Mouse (Mus musculus): Measurements from ENCODE around the gene Hikeshi. TPM values are rescaled to one million over a fixed set of nuclear protein-coding genes. Genes with fewer than 3 reads are reported as not detected.
A peak's percentile ranks its signal among the peaks of the same experiment; 100 is the strongest.

The Hikeshi gene
- polyA plus RNA-seq, 1 experiment from 2014 or later, result 132 TPM

DNA sequence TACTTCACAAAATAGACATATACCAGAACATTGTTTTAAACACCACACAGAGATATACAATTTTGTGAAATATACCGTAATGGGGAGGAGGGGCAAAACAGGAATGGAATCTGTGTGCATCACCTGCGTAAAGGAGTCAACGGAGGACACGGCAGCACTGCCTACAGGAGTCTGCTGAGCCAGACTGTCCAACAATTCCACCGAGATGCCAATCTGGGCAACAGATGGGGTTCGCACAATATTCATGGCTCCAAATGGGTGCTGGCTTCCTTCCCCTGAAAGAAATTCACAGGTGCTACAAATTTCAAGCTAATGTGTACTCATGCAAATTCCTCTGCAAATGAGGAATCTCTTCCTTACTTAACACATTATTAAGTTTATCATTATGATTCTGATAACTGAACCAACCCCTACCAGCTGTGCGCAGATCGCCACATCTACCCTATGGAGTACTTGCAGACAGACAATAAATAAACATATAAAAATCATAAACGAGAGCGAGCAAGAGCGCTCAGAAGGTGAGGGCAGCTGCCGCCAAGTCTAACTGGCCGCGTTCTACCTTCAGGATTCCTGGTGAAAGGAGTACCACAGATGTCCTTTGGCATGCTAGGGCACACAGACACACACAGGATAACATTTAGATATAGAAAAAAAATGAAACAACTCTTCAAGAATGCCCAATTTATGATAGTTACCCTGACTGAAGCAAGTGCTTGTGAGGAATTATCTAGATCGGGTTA lies 17.4 kb downstream of the Hikeshi start:
- no peaks in the 10 kb centered on the region for H3K4me1 ChIP-seq (replicated peaks; ENCODE audit: control insufficient read depth, insufficient read depth, low read length)
- WGBS, result 94% methylated on average over 15 of the region's 15 CpGs
- no peaks in the 10 kb centered on the region for H3K9me3 ChIP-seq (ENCODE audit: control insufficient read depth, low read length)
- H3K4me2 ChIP-seq (ENCODE audit: low read depth, low read length), result no peak overlapping the region
- no peak overlapping the region for H3K4me3 ChIP-seq (ENCODE audit: low read length)
- H3K9ac ChIP-seq (ENCODE audit: low read length), result no peak overlapping the region
- H3K27ac ChIP-seq (ENCODE audit: low read length), result no peak overlapping the region
- peaks cover 2% of the 10 kb centered on the region; the same call in 1 of the 2 replicates for H3K36me3 ChIP-seq (ENCODE audit: control insufficient read depth, insufficient read depth, low read length)
- no peak for ATAC-seq (ENCODE audit: low read depth)
- H3K27me3 ChIP-seq (ENCODE audit: control insufficient read depth, insufficient read depth, low read depth, low read length), result no peaks in the 10 kb centered on the region

DNA sequence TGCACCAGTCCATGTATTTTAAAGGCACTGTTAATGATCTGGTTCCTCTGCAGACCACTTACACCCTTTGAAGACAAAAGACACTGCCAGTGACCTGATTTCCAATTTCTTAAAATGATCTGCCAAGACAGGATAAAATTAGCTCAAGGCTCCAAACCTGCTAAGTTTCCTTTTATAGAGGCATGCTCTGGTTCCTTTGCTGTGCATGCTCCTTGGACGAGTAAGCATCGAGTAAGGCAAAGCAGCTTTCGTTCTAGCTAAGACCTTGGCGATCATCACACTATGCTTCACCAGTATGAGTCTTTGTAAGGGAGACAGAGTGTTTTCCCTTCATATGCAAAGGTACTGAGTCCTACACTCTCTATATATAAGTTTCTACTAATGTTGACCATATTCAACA lies 23.2 kb downstream of the Hikeshi start:
- Histone ChIP-seq H3K9me3 (ENCODE audit: control insufficient read depth, low read length) (no peaks in the 10 kb centered on the region), H3K4me3 (ENCODE audit: low read length) (no peak overlapping the region), H3K36me3 (ENCODE audit: control insufficient read depth, insufficient read depth, low read length) (peaks cover 12% of the 10 kb centered on the region), H3K4me2 (ENCODE audit: low read depth, low read length) (no peak overlapping the region), H3K27ac (ENCODE audit: low read length) (no peak overlapping the region), H3K9ac (ENCODE audit: low read length) (no peak overlapping the region), H3K4me1 (replicated peaks; ENCODE audit: control insufficient read depth, insufficient read depth, low read length) (no peaks in the 10 kb centered on the region), H3K27me3 (ENCODE audit: control insufficient read depth, insufficient read depth, low read depth, low read length) (no peaks in the 10 kb centered on the region)
- no peak for ATAC-seq (ENCODE audit: low read depth)
- WGBS, result 89% methylated on average over 4 of the region's 4 CpGs

DNA sequence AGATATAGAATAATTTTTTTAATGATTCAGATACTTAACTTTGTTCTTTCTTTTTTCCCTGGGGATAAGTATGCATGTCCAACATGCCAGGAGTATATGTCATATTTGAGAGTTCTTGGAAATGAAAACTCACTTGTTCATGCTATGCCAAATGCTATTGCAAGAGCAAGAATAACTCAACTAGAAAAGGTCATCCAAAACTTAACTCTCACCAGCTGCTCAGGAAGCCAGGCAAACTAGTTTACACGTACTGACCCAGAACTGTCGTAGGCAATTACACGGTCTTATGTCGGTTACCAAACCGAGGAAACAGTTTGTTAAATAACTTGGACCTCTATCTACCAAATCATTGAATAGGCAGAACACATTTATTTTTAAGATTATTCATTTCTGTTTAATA lies 24.3 kb downstream of the Hikeshi start:
- no peaks in the 10 kb centered on the region for H3K9me3 ChIP-seq (ENCODE audit: control insufficient read depth, low read length)
- no peak overlapping the region for H3K9ac ChIP-seq (ENCODE audit: low read length)
- H3K27me3 ChIP-seq (ENCODE audit: control insufficient read depth, insufficient read depth, low read depth, low read length), result no peaks in the 10 kb centered on the region
- no peak for ATAC-seq (ENCODE audit: low read depth)
- H3K4me1 ChIP-seq (replicated peaks; ENCODE audit: control insufficient read depth, insufficient read depth, low read length), result no peaks in the 10 kb centered on the region
- no peak overlapping the region for H3K4me3 ChIP-seq (ENCODE audit: low read length)
- WGBS, result 86% methylated on average over 5 of the region's 5 CpGs
- peaks cover 12% of the 10 kb centered on the region for H3K36me3 ChIP-seq (ENCODE audit: control insufficient read depth, insufficient read depth, low read length)
- H3K4me2 ChIP-seq (ENCODE audit: low read depth, low read length), result no peak overlapping the region
- H3K27ac ChIP-seq (ENCODE audit: low read length), result no peak overlapping the region

DNA sequence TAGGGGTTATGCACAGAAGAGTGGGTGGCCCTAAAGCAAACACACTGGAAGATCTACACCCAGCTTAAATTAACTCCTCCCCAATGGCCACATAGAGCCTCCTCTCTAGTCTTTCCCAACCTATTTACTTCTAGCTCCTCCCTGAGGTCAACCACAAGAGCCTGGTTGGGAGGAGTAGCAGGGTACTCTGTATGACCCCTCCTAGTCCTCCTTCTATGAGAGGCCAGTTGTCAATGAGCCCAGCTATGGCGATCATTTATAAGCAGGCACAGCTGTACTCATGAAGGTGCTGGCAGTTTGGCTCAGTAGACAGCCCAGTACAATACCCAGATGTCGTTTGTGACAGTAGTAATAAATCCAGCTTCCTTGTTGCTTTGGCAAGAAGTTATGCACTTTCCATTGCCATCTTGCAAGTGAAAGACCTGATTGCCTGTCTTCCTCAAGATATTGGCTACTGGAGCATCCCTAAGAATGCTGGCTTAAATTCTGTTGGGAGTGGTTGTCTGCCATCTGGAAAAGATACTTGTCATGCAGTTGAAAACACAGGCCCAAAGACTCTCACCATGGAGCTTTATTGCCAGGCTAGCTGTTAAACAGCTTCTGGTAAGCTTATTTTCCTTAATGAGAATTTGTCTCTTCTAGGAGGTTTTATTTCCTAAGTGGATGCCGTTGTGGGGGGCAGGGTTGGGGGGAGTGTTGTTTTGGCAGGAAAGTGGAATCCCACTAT lies 27.4 kb downstream of the Hikeshi start:
- Histone ChIP-seq H3K9ac (ENCODE audit: low read length) (no peak overlapping the region), H3K4me1 (replicated peaks; ENCODE audit: control insufficient read depth, insufficient read depth, low read length) (no peaks in the 10 kb centered on the region), H3K4me2 (ENCODE audit: low read depth, low read length) (no peak overlapping the region), H3K4me3 (ENCODE audit: low read length) (no peak overlapping the region), H3K27me3 (ENCODE audit: control insufficient read depth, insufficient read depth, low read depth, low read length) (no peaks in the 10 kb centered on the region), H3K27ac (ENCODE audit: low read length) (no peak overlapping the region), H3K36me3 (ENCODE audit: control insufficient read depth, insufficient read depth, low read length) (peaks cover 10% of the 10 kb centered on the region), H3K9me3 (ENCODE audit: control insufficient read depth, low read length) (no peaks in the 10 kb centered on the region)
- no peak for ATAC-seq (ENCODE audit: low read depth)
- 85% methylated on average over 3 of the region's 3 CpGs for WGBS

DNA sequence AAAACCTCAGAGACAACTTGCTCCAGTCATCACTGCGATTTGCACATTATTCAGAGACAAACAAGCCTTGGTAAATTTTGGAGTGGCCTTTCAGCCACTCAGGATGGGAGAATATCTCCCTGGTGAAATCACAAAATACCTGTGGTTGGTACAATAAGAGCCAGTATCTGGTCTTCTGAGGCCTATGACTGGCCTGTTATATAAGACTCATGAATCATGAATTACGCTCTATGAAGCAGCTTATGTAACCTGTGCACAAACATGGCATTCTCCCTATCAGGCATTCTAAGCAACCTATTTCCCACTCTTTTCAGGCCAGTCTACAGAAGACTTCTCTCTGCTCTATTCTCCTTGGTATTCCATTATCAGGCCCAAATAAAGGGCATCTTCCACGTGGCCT lies 28.6 kb downstream of the Hikeshi start:
- WGBS, result 88% methylated on average over 3 of the region's 3 CpGs
- no peaks in the 10 kb centered on the region for H3K27me3 ChIP-seq (ENCODE audit: control insufficient read depth, insufficient read depth, low read depth, low read length)
- peaks cover 5% of the 10 kb centered on the region; the same call in 1 of the 2 replicates for H3K36me3 ChIP-seq (ENCODE audit: control insufficient read depth, insufficient read depth, low read length)
- H3K4me3 ChIP-seq (ENCODE audit: low read length), result no peak overlapping the region
- H3K4me1 ChIP-seq (replicated peaks; ENCODE audit: control insufficient read depth, insufficient read depth, low read length), result no peaks in the 10 kb centered on the region
- H3K9ac ChIP-seq (ENCODE audit: low read length), result no peak overlapping the region
- H3K4me2 ChIP-seq (ENCODE audit: low read depth, low read length), result no peak overlapping the region
- no peak overlapping the region for H3K27ac ChIP-seq (ENCODE audit: low read length)
- ATAC-seq (ENCODE audit: low read depth), result no peak
- H3K9me3 ChIP-seq (ENCODE audit: control insufficient read depth, low read length), result no peaks in the 10 kb centered on the region

DNA sequence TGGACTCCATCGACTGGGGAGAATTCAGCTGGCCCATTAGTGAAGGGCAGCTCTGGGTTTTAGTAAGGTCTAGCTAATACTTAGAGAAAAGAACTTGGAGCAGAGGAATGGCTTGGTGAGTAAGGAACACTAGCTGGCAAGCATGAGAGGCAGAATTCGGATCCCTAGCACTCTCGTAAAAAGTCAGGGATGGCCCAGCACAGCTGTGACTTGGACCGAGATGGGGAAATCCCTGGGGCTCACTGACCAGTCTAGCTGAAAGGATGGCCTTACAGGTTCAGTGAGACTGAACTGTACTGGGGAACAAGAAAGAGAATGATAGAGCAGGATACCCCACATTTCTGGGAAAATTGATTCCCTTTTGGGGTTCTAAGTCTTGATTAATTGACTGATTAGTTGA lies 31.3 kb downstream of the Hikeshi start:
- Histone ChIP-seq H3K9ac (ENCODE audit: low read length) (no peak overlapping the region), H3K27me3 (ENCODE audit: control insufficient read depth, insufficient read depth, low read depth, low read length) (no peaks in the 10 kb centered on the region), H3K27ac (ENCODE audit: low read length) (no peak overlapping the region), H3K4me1 (replicated peaks; ENCODE audit: control insufficient read depth, insufficient read depth, low read length) (no peaks in the 10 kb centered on the region), H3K9me3 (ENCODE audit: control insufficient read depth, low read length) (no peaks in the 10 kb centered on the region), H3K4me3 (ENCODE audit: low read length) (no peak overlapping the region), H3K36me3 (ENCODE audit: control insufficient read depth, insufficient read depth, low read length) (no peaks in the 10 kb centered on the region), H3K4me2 (ENCODE audit: low read depth, low read length) (no peak overlapping the region)
- no peak for ATAC-seq (ENCODE audit: low read depth)
- WGBS, result 71% methylated on average over 4 of the region's 4 CpGs

DNA sequence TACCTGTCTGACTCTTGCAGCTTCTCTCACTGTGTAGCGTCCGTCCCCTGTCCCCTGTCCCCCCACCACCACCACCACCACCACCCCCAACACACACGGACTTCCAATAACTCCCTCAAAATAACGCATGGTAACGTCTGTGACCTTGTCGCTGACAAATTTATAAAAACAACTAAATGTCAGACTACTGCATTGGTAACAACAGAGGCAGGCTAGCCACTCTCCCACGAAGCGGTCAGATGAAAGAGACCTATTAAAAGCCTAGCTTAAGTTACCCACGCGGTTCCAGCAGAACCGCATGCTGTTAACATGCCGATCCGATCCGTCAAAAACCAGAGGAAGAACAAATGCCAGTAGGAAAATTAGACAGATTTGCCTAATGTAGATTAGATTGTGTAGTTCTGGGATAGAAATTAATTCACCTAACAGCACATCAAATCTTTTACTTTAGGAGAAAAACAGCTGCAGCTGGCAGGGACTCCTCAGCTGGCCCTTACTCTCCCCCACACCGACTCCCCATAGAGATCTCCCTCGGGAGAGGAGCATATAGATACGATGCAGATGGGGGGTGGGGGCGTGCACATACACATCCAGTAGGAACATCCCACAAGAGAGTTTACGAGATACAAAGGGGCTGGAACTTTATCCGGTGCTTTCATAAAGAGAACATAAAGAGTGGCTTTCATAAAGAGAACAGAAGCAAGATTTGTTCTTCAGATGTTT lies 31.9 kb downstream of the Hikeshi start:
- 66% methylated on average over 20 of the region's 20 CpGs for WGBS
- no peak for ATAC-seq (ENCODE audit: low read depth)
- no peak overlapping the region for H3K4me2 ChIP-seq (ENCODE audit: low read depth, low read length)

DNA sequence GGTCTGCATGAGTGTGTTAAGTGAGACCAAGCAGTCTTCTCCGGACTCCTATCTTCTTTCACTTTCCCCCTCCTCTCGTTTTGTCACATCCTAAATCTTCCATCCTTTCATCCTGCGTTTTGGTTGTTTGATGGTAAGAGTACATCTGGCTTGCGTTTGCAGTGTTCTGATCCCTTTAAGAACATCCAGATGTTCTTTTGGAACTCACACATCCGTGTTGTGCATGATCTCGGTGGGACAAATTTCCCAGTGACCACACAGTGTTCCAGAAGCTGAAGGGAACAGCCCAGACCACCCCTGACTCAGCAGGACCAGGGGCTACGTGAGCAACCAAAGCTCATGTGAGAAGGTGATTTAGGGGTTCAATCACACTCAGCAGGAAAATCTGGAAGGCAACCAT lies 32.6 kb downstream of the Hikeshi start:
- WGBS, result 38% methylated on average over 7 of the region's 7 CpGs
- H3K36me3 ChIP-seq (ENCODE audit: control insufficient read depth, insufficient read depth, low read length), result no peaks in the 10 kb centered on the region
- H3K27me3 ChIP-seq (ENCODE audit: control insufficient read depth, insufficient read depth, low read depth, low read length), result no peaks in the 10 kb centered on the region
- H3K4me3 ChIP-seq (ENCODE audit: low read length), result no peak overlapping the region
- H3K4me1 ChIP-seq (replicated peaks; ENCODE audit: control insufficient read depth, insufficient read depth, low read length), result no peaks in the 10 kb centered on the region
- H3K9me3 ChIP-seq (ENCODE audit: control insufficient read depth, low read length), result no peaks in the 10 kb centered on the region
- no peak overlapping the region for H3K4me2 ChIP-seq (ENCODE audit: low read depth, low read length)
- H3K9ac ChIP-seq (ENCODE audit: low read length), result no peak overlapping the region
- ATAC-seq (ENCODE audit: low read depth), result peak; percentile 47; the same call in 1 of the 2 replicates
- H3K27ac ChIP-seq (ENCODE audit: low read length), result no peak overlapping the region

More for the DNA sequence above, 31.9 kb downstream of the Hikeshi start:
- Histone ChIP-seq H3K27ac (ENCODE audit: low read length) (no peak overlapping the region), H3K36me3 (ENCODE audit: control insufficient read depth, insufficient read depth, low read length) (no peaks in the 10 kb centered on the region), H3K4me3 (ENCODE audit: low read length) (no peak overlapping the region), H3K27me3 (ENCODE audit: control insufficient read depth, insufficient read depth, low read depth, low read length) (no peaks in the 10 kb centered on the region), H3K4me1 (replicated peaks; ENCODE audit: control insufficient read depth, insufficient read depth, low read length) (no peaks in the 10 kb centered on the region), H3K9me3 (ENCODE audit: control insufficient read depth, low read length) (no peaks in the 10 kb centered on the region), H3K9ac (ENCODE audit: low read length) (no peak overlapping the region)

DNA sequence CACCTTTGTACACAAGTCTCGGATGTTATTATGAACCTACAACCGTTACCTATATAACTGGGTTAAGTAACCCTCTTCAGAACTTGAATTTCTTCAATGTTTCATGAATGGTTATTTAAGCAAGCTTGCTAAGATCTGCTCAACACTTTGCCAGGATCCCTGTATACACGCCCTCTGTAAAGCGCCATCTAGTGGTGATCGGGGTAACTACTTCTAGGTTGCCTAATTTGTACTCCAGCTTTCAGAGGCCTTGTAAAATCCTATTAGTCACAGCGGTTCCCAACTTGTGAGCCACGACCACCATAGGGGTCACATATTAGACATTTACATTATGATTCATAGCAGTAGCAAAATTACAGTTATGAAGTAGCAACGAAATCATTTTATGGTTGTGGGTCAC lies 33.1 kb downstream of the Hikeshi start:
- WGBS, result 17% methylated on average over 8 of the region's 8 CpGs
- no peak overlapping the region for H3K27ac ChIP-seq (ENCODE audit: low read length)
- no peak overlapping the region for H3K4me3 ChIP-seq (ENCODE audit: low read length)
- H3K4me2 ChIP-seq (ENCODE audit: low read depth, low read length), result no peak overlapping the region
- H3K9ac ChIP-seq (ENCODE audit: low read length), result no peak overlapping the region
- no peaks in the 10 kb centered on the region for H3K4me1 ChIP-seq (replicated peaks; ENCODE audit: control insufficient read depth, insufficient read depth, low read length)
- no peaks in the 10 kb centered on the region for H3K27me3 ChIP-seq (ENCODE audit: control insufficient read depth, insufficient read depth, low read depth, low read length)
- H3K9me3 ChIP-seq (ENCODE audit: control insufficient read depth, low read length), result no peaks in the 10 kb centered on the region
- H3K36me3 ChIP-seq (ENCODE audit: control insufficient read depth, insufficient read depth, low read length), result no peaks in the 10 kb centered on the region
- ATAC-seq (ENCODE audit: low read depth), result peak; percentile 39; the same call in 1 of the 2 replicates

All from lung, embryonic 16.5 days (tissue).